Mouse (Mus musculus) heart, embryonic 14.5 days (tissue): ENCODE results near the gene Kif9. TPM values are rescaled to one million over a fixed set of nuclear protein-coding genes. Genes with fewer than 3 reads are reported as not detected.
A peak's percentile ranks its signal among the peaks of the same experiment; 100 is the strongest.

Source experiments
- ATAC-seq: fragments of 200-750 bp; cut with Nextera tagmentation; 2 replicates; pipeline ENCODE4 v1.8.0; 2017; ENCODE audit warnings: low read depth, moderate TSS enrichment; ENCODE audit not compliant: insufficient number of reproducible peaks, insufficient read depth, low FRiP score
- H3K27ac ChIP-seq, 2 experiments: fragments of 200-500 bp in 1 of 2; fragments of 300-500 bp in 1 of 2; sonication (generic) in 1 of 2; replicated peaks in 1 of 2; 2 replicates each; pipeline ENCODE4 v1.5.1; 2012 to 2014; ENCODE audit warnings: low read depth in 2 of 2, low read length in 2 of 2, control low read depth in 1 of 2, mild to moderate bottlenecking in 1 of 2, mixed read lengths in 1 of 2; ENCODE audit not compliant: control insufficient read depth in 1 of 2, insufficient read depth in 1 of 2
- H3K27me3 ChIP-seq: fragments of 300-500 bp; sonication (generic); 2 replicates; pipeline ENCODE4 v1.6.1; 2014; ENCODE audit warnings: mild to moderate bottlenecking, low read length, control low read depth; ENCODE audit not compliant: control insufficient read depth, insufficient read depth
- H3K36me3 ChIP-seq: fragments of 300-500 bp; sonication (generic); 2 replicates; pipeline ENCODE4 v1.6.1; 2014; ENCODE audit warnings: mild to moderate bottlenecking, control low read depth, low read length, mixed read lengths; ENCODE audit not compliant: control insufficient read depth, insufficient read depth
- H3K4me1 ChIP-seq, 2 experiments: fragments of 200-500 bp in 1 of 2; fragments of 300-500 bp in 1 of 2; sonication (generic) in 1 of 2; 2 replicates each; pipeline ENCODE4 v1.6.1; 2012 to 2014; ENCODE audit warnings: low read length in 2 of 2, control low read depth in 1 of 2, mixed read lengths in 1 of 2; ENCODE audit not compliant: control insufficient read depth in 2 of 2, insufficient read depth in 2 of 2
- H3K4me2 ChIP-seq: fragments of 300-500 bp; sonication (generic); 2 replicates; pipeline ENCODE4 v1.6.1; 2014; ENCODE audit warnings: mild to moderate bottlenecking, low read length
- H3K4me3 ChIP-seq, 2 experiments: fragments of 200-500 bp in 1 of 2; fragments of 300-500 bp in 1 of 2; sonication (generic) in 1 of 2; 2 replicates each; pipeline ENCODE4 v1.5.1; 2012 to 2014; ENCODE audit warnings: low read length in 2 of 2, mild to moderate bottlenecking in 2 of 2, control low read depth in 1 of 2, low read depth in 1 of 2, moderate library complexity in 1 of 2; ENCODE audit not compliant: control insufficient read depth in 1 of 2, insufficient read depth in 1 of 2
- H3K9ac ChIP-seq: fragments of 300-500 bp; sonication (generic); 2 replicates; pipeline ENCODE4 v1.6.1; 2014; ENCODE audit warnings: mild to moderate bottlenecking, low read length
- H3K9me3 ChIP-seq: fragments of 300-500 bp; sonication (generic); 2 replicates; pipeline ENCODE4 v1.6.1; 2016; ENCODE audit warnings: low read length, control low read depth; ENCODE audit not compliant: control insufficient read depth
- WGBS: fragments of 180-500 bp; shearing (Covaris S2); extraction: QIAGEN DNeasy Blood & Tissue Kit; methylation state at CpG from one replicate; pipeline ENCODE4 v1.1.7; 2014; 5-methylcytosine and 5-hydroxymethylcytosine counted together
- polyA plus RNA-seq: library from polyadenylated mRNA; unstranded; fragments of >200 nt; fragmentation: Nextera tagmentation; extraction: Ambion mirVana; gene quantifications from 2 replicates; pipeline ENCODE4 v1.2.1, GENCODE M21; 2014

Gene Kif9
- polyA plus RNA-seq = 0.47 and 0.65 TPM in 2 replicates

- WGBS = under 1% methylated on average over 53 of the region's 53 CpGs
- peak within 1 kb of the TSS; percentile 57 to 58 for H3K4me3 ChIP-seq
- H3K36me3 ChIP-seq = peaks cover 5% of the 10 kb centered on the region; the same call in 1 of the 2 replicates
- H3K4me1 ChIP-seq = peaks cover 5 to 12% of the 10 kb centered on the region in 2 experiments
- peaks cover 4% of the 10 kb centered on the region; the same call in 1 of the 2 replicates for H3K27me3 ChIP-seq
- peak within 1 kb of the TSS; percentile 72 for H3K9ac ChIP-seq
- no peaks in the 10 kb centered on the region for H3K9me3 ChIP-seq
- ATAC-seq = peak; percentile 96
- H3K27ac ChIP-seq = peak within 1 kb of the TSS; percentile 75 to 91
- peak within 1 kb of the TSS; percentile 90 for H3K4me2 ChIP-seq
Measured at GRCm38 (mm10) chr9:110476124-110477091, at the start of gene Kif9, which contains the start of gene Klhl18. TSS of gene Kif9 (plus strand) at chr9:110476958. TSS of gene Klhl18 (minus strand) at chr9:110476694.

- no peaks in the 10 kb centered on the region for H3K9me3 ChIP-seq
- H3K27ac ChIP-seq = no peak overlapping the region
- no peak overlapping the region for H3K4me2 ChIP-seq
- no peak for ATAC-seq
- no peaks in the 10 kb centered on the region for H3K27me3 ChIP-seq
- 63% methylated on average over 8 of the region's 8 CpGs for WGBS
- H3K4me1 ChIP-seq = no peaks in the 10 kb centered on the region
- no peak overlapping the region for H3K9ac ChIP-seq
- peaks cover 77% of the 10 kb centered on the region for H3K36me3 ChIP-seq
- H3K4me3 ChIP-seq = no peak overlapping the region
Measured at GRCm38 (mm10) chr9:110431241-110431640, 45.5 kb upstream of the Kif9 start.

GRCm38 (mm10) chr9:110433045-110433444 lies 43.7 kb upstream of the Kif9 start:
- Histone ChIP-seq H3K4me1 (no peaks in the 10 kb centered on the region), H3K27ac (no peak overlapping the region), H3K4me2 (no peak overlapping the region), H3K27me3 (no peaks in the 10 kb centered on the region), H3K36me3 (peaks cover 78% of the 10 kb centered on the region), H3K9me3 (no peaks in the 10 kb centered on the region), H3K4me3 (no peak overlapping the region), H3K9ac (no peak overlapping the region)
- ATAC-seq = no peak
- WGBS = 87% methylated on average over 2 of the region's 2 CpGs

DNA sequence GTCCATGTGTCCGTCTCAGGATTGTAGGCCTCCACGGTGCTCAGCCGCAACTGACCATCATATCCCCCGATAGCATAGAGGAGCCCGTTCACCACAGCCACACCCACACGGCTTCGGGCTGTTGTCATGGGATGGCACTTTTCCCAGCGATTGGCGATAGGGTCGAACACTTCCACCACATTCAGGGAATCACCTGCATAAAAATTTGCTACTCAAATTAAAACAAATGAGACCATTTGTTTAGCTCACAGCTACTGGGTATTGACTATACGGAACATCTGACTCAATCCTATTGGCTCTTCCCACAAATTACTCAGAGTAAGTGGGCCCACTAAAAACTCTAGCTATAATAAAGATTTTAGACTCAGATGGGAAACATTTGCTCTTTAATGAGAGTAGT lies 40.7 kb upstream of the Kif9 start:
- no peak for ATAC-seq
- 93% methylated on average over 11 of the region's 11 CpGs for WGBS
- Histone ChIP-seq H3K4me2 (no peak overlapping the region), H3K9ac (no peak overlapping the region), H3K9me3 (no peaks in the 10 kb centered on the region), H3K4me1 (no peaks in the 10 kb centered on the region), H3K27ac (no peak overlapping the region), H3K4me3 (no peak overlapping the region), H3K36me3 (peaks cover 63% of the 10 kb centered on the region), H3K27me3 (no peaks in the 10 kb centered on the region)

DNA sequence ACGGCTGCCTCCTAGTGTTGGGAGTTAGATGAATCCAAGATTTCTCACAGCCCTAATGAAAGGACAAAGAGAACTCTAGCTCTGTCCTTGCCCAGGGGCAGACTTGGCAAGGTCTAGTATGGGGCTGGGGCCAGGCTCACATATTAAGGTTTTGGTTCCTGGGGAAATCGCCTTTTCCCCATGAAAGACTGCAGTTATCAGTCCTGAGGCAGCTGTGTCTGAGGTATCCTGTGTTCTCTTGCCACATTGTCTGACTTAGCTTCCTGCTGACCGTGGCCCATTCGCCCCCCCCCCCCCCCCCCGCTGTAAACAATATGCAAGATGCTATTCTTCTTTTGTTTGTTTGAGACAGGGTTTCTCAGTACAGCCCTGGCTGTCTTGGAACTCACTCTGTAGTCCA lies 36.7 kb upstream of the Kif9 start:
- H3K4me3 ChIP-seq = no peak overlapping the region
- WGBS = 64% methylated on average over 3 of the region's 5 CpGs
- no peaks in the 10 kb centered on the region for H3K27me3 ChIP-seq
- no peaks in the 10 kb centered on the region for H3K9me3 ChIP-seq
- peaks cover 42% of the 10 kb centered on the region for H3K36me3 ChIP-seq
- no peaks in the 10 kb centered on the region for H3K4me1 ChIP-seq
- no peak for ATAC-seq
- H3K4me2 ChIP-seq = no peak overlapping the region
- no peak overlapping the region for H3K9ac ChIP-seq
- no peak overlapping the region for H3K27ac ChIP-seq

GRCm38 (mm10) chr9:110440559-110440958 lies 36.2 kb upstream of the Kif9 start:
- 90% methylated on average over 6 of the region's 6 CpGs for WGBS
- peaks cover 37% of the 10 kb centered on the region for H3K36me3 ChIP-seq
- no peak overlapping the region for H3K4me2 ChIP-seq
- H3K27ac ChIP-seq = no peak overlapping the region
- H3K9ac ChIP-seq = no peak overlapping the region
- H3K9me3 ChIP-seq = no peaks in the 10 kb centered on the region
- ATAC-seq = no peak
- H3K27me3 ChIP-seq = no peaks in the 10 kb centered on the region
- H3K4me3 ChIP-seq = no peak overlapping the region
- no peaks in the 10 kb centered on the region for H3K4me1 ChIP-seq

GRCm38 (mm10) chr9:110448356-110448755 lies 28.4 kb upstream of the Kif9 start:
- no peak for ATAC-seq
- no peaks in the 10 kb centered on the region for H3K9me3 ChIP-seq
- H3K4me2 ChIP-seq = no peak overlapping the region
- no peak overlapping the region for H3K9ac ChIP-seq
- 79% methylated on average over 15 of the region's 15 CpGs for WGBS
- H3K4me1 ChIP-seq = no peaks in the 10 kb centered on the region
- no peaks in the 10 kb centered on the region for H3K27me3 ChIP-seq
- H3K4me3 ChIP-seq = no peak overlapping the region
- no peak overlapping the region for H3K27ac ChIP-seq
- H3K36me3 ChIP-seq = peaks cover 33% of the 10 kb centered on the region
